Comparison of ENCODE assay signal across 16 mouse cellular contexts in the genomic region with DNA sequence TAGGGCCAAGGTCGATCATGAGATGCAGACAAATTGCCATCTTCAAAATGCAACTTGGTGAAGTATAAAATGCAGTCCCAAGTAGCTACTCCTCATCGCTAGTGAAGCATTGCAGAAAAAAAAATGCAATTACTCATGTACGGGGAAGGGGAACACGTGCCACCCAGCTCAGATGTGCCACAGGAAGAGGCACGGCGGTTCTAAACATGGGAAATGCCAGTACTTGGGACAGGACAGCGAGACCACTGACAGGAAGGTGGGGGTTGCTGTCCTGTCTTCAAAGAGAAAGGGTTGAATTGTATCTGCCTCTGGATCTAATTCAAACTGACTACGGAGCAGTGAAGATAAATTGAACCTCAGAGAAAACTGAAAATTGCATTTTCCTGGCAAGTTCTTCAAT.
DNase-seq lines count a peak whose midpoint lies in the region; ATAC-seq lines count a peak whose summit lies in the region.
"Had no signal": no experiment of that assay in that cellular context is flagged by ENCODE, and none has a peak within 500 bp of the region (broad histone marks: within the 10 kb centered on the region; RNA-seq: fewer than 3 reads in every experiment).

No protein-coding gene starts in this region.

- peak; percentile 13 for DNase-seq in lung, postnatal 14 days
- no peak for DNase-seq in lung, adult 18-20 months
- peak; percentile 65 for DNase-seq in naive thymus-derived CD4-positive, alpha-beta T cell, adult 2 months (ENCODE audit: low read depth)
- no peak for DNase-seq in gastrocnemius, postnatal 10 days
- DNase-seq in MN1 (ENCODE audit: low spot score) = no peak
- DNase-seq: heart, postnatal 36 days; kidney, postnatal 36 days; spleen, adult 18-20 months had no signal

- peak; percentile 52 for ATAC-seq in granulocyte monocyte progenitor cell, adult 5-6 weeks (replicated peaks; ENCODE audit: poor library complexity, severe bottlenecking)
- ATAC-seq in kidney, embryonic 14.5 days (ENCODE audit: low FRiP score, low TSS enrichment) = no peak
- ATAC-seq: intestine, embryonic 16.5 days; midbrain, embryonic 16.5 days had no signal

- H3K27ac ChIP-seq in kidney, embryonic 14.5 days (ENCODE audit: low read depth, low read length) = no peak overlapping the region
- H3K27ac ChIP-seq: heart, embryonic 10.5 days; limb, embryonic 12.5 days; neural tube, embryonic 12.5 days; stomach, postnatal 0 days had no signal

- H3K4me1 ChIP-seq in kidney, embryonic 14.5 days (ENCODE audit: control insufficient read depth, insufficient read depth, low read length) = no peaks in the 10 kb centered on the region
- H3K4me1 ChIP-seq: limb, embryonic 12.5 days; neural tube, embryonic 12.5 days had no signal

- no peak overlapping the region for H3K4me3 ChIP-seq in kidney, embryonic 14.5 days (ENCODE audit: low read length)
- H3K4me3 ChIP-seq: heart, embryonic 10.5 days; limb, embryonic 12.5 days; neural tube, embryonic 12.5 days had no signal

- H3K4me2 ChIP-seq in kidney, embryonic 14.5 days (replicated peaks; ENCODE audit: low read depth, low read length) = no peak overlapping the region
- H3K4me2 ChIP-seq: limb, embryonic 12.5 days; neural tube, embryonic 12.5 days had no signal

- 46% methylated on average over 8 of the region's 8 CpGs for WGBS in kidney, embryonic 14.5 days

- H3K36me3 ChIP-seq in kidney, embryonic 14.5 days (ENCODE audit: control insufficient read depth, insufficient read depth, low read length) = no peaks in the 10 kb centered on the region
- H3K36me3 ChIP-seq: heart, embryonic 10.5 days; limb, embryonic 12.5 days; neural tube, embryonic 12.5 days had no signal

- H3K27me3 ChIP-seq in kidney, embryonic 14.5 days (ENCODE audit: control insufficient read depth, insufficient read depth, low read length) = no peaks in the 10 kb centered on the region
- H3K27me3 ChIP-seq: limb, embryonic 12.5 days; neural tube, embryonic 12.5 days had no signal

- no peaks in the 10 kb centered on the region for H3K9me3 ChIP-seq in kidney, embryonic 14.5 days (ENCODE audit: control insufficient read depth, low read length)
- H3K9me3 ChIP-seq: heart, embryonic 10.5 days; limb, embryonic 12.5 days; neural tube, embryonic 12.5 days had no signal

- H3K9ac ChIP-seq in kidney, embryonic 14.5 days (ENCODE audit: low read depth, low read length) = no peak overlapping the region
- H3K9ac ChIP-seq: limb, embryonic 12.5 days; neural tube, embryonic 12.5 days had no signal

Comparison
In these comparisons a context has a peak if more than half of its experiments do, and no peak if none do; other contexts are left out.
1. DNase-seq: peak in lung, postnatal 14 days (single experiment) and naive thymus-derived CD4-positive, alpha-beta T cell, adult 2 months (single experiment); none in lung, adult 18-20 months (0 of 2), gastrocnemius, postnatal 10 days (single experiment) and MN1 (single experiment).